Mouse (Mus musculus) heart, embryonic 15.5 days (tissue): ENCODE data around the gene Lipc. TPM values are rescaled to one million over a fixed set of nuclear protein-coding genes. Genes with fewer than 3 reads are reported as not detected.

ENCODE experiments used
- ATAC-seq: fragments of 200-750 bp; cut with Nextera tagmentation; replicated peaks from 2 replicates; pipeline ENCODE4 v1.8.0; 2017; ENCODE audit warnings: low read depth, moderate TSS enrichment; ENCODE audit not compliant: insufficient number of reproducible peaks, insufficient read depth, low FRiP score
- H3K27ac ChIP-seq: fragments of 300-500 bp; sonication (generic); 2 replicates; pipeline ENCODE4 v1.5.1; 2015; ENCODE audit warnings: mild to moderate bottlenecking, inconsistent platforms
- H3K27me3 ChIP-seq: fragments of 300-500 bp; sonication (generic); 2 replicates; pipeline ENCODE4 v1.6.1; 2015; ENCODE audit warnings: inconsistent platforms
- H3K36me3 ChIP-seq: fragments of 300-500 bp; sonication (generic); 2 replicates; pipeline ENCODE4 v1.6.1; 2015; ENCODE audit warnings: mild to moderate bottlenecking, inconsistent platforms
- H3K4me1 ChIP-seq: fragments of 300-500 bp; sonication (generic); replicated peaks from 2 replicates; pipeline ENCODE4 v1.6.1; 2015; ENCODE audit warnings: inconsistent platforms
- H3K4me2 ChIP-seq: fragments of 300-500 bp; sonication (generic); 2 replicates; pipeline ENCODE4 v1.6.1; 2015; ENCODE audit warnings: inconsistent platforms, mild to moderate bottlenecking, moderate library complexity
- H3K4me3 ChIP-seq: fragments of 300-500 bp; sonication (generic); 2 replicates; pipeline ENCODE4 v1.5.1; 2015; ENCODE audit warnings: mild to moderate bottlenecking, inconsistent platforms
- H3K9ac ChIP-seq: fragments of 300-500 bp; sonication (generic); 2 replicates; pipeline ENCODE4 v1.6.1; 2015; ENCODE audit warnings: mild to moderate bottlenecking, inconsistent platforms
- H3K9me3 ChIP-seq: fragments of 300-500 bp; sonication (generic); replicated peaks from 2 replicates; pipeline ENCODE4 v1.6.1; 2016; ENCODE audit warnings: inconsistent platforms
- WGBS: fragments of 180-500 bp; shearing (Covaris S2); methylation state at CpG from one replicate; pipeline ENCODE4 v1.1.7; 2015; ENCODE audit warnings: mixed read lengths; 5-methylcytosine and 5-hydroxymethylcytosine counted together
- polyA plus RNA-seq: library from polyadenylated mRNA; unstranded; fragments of >200 nt; fragmentation: Nextera tagmentation; extraction: Ambion mirVana; gene quantifications from 2 replicates; pipeline ENCODE4 v1.2.1, GENCODE M21; 2015

The Lipc gene
- polyA plus RNA-seq, 1 experiment from 2014 or later: 0.23 TPM

DNA sequence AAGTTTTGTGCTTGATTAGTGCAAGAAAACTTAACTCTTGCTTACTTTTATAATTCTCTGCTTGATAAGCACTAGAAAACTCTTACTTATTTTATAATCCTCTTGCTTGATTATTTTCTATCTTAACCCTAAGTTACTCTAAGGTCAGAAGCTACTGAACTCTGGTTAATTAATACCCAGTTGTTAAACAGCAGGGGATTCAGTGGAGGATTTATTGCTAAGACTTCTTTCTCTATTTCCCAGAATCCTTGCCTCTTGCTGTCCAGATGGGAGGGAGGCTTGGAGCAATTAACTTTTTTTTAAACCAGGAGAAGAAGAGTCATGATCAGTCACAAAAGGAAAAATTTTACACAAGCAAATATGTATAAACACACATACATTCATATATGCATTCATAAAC, 21.3 kb upstream of the Lipc start:
- no peak overlapping the region for H3K4me2 ChIP-seq
- H3K4me1 ChIP-seq: no peaks in the 10 kb centered on the region
- no peak overlapping the region for H3K9ac ChIP-seq
- no peak overlapping the region for H3K27ac ChIP-seq
- no peaks in the 10 kb centered on the region for H3K36me3 ChIP-seq
- no peaks in the 10 kb centered on the region for H3K9me3 ChIP-seq
- H3K4me3 ChIP-seq: no peak overlapping the region
- ATAC-seq: no peak
- no peaks in the 10 kb centered on the region for H3K27me3 ChIP-seq

DNA sequence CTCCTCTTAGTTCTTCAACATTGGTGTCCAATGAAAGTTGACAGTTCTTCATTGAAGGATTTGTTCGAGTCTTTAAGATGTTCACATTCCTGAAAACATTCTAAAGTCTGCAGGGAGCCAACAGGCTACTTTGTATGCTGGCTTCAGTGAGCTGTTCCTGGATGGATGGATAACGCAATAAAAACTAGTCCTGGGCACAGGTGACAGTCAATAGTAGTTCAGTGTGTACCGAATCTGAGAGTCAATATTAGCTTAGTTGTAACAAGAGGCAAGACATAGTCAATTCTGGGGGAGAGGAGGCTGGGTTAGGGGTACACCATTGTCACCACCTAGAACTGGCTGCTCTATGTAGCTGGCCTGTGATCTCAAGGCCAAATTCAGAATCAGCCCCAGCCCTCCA, 17.2 kb upstream of the Lipc start:
- Histone ChIP-seq H3K4me1 (no peaks in the 10 kb centered on the region), H3K4me2 (no peak overlapping the region), H3K27ac (no peak overlapping the region), H3K9me3 (no peaks in the 10 kb centered on the region), H3K4me3 (no peak overlapping the region), H3K27me3 (no peaks in the 10 kb centered on the region), H3K9ac (no peak overlapping the region), H3K36me3 (no peaks in the 10 kb centered on the region)
- 71% methylated on average over 3 of the region's 3 CpGs for WGBS
- no peak for ATAC-seq

DNA sequence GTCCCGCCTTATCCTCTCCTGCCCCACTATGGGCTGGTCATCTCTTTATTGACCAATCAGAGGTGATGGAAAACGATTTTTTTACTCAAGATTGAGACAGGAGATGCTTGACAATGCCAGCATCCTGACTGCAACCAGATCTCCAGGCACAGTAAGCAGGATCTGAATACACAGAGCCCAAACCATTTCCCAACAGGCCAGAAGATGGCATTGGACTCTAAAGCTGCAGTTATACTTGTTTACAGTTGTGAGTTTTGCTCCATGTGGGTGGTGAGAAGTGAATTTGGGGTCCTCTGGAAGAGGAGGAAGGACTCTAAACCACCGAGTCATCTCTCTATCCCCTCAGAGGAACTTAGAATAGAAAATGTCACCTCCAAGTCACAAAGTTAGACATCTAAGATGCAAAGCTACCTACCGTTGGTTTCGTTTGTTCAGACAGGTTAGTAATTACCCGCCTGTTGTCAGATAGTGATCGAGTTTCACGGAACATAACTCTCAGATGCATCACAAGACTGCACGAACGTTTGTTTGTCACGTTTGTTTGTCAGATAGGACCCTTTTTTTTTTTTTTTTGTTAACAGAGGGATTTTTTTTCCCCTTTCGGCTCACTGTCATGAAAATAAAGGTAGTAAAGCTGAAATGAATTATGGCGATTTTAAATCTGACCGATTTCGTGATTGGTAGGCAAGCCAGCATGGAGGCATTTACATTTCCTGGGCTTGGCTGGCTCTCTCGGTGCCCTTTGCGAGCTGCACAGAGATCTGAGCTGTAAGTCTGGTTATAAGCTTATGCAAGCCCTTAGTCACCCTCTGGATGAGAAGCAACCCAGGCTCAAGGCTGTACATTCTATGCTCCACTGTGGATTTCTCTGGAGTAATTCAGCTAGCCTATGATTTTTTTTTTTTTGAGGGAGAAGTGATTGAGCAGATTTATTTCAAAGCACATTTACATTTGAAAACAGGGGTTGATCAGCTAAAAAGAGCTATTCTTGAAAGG, 14.3 kb upstream of the Lipc start:
- Histone ChIP-seq H3K27me3 (no peaks in the 10 kb centered on the region), H3K9ac (no peak overlapping the region), H3K27ac (no peak overlapping the region), H3K9me3 (no peaks in the 10 kb centered on the region), H3K4me2 (no peak overlapping the region), H3K4me1 (no peaks in the 10 kb centered on the region), H3K36me3 (no peaks in the 10 kb centered on the region), H3K4me3 (no peak overlapping the region)
- 83% methylated on average over 17 of the region's 17 CpGs for WGBS
- no peak for ATAC-seq

DNA sequence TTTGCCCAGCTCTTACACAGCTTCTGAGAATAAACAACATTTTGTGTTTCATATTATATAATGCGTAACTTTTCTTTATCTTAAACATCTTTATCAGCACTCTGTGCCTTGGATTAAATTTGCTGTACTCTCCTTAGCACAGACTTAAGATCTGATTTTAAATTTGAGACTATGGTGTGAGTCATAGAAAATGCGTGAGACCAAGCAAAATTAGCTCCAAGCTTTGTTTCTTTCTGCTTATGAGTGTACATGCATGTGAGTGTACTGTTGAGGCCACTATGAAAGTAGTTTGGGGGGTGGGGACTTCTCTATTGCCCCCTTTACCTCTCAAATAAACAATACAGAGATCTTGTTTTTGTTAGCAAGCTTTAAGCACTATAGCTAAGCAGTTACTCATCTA, 13.4 kb upstream of the Lipc start:
- Histone ChIP-seq H3K9ac (no peak overlapping the region), H3K27me3 (no peaks in the 10 kb centered on the region), H3K36me3 (no peaks in the 10 kb centered on the region), H3K4me3 (no peak overlapping the region), H3K4me2 (no peak overlapping the region), H3K27ac (no peak overlapping the region), H3K4me1 (no peaks in the 10 kb centered on the region), H3K9me3 (no peaks in the 10 kb centered on the region)
- 75% methylated on average over 2 of the region's 2 CpGs for WGBS
- ATAC-seq: no peak

DNA sequence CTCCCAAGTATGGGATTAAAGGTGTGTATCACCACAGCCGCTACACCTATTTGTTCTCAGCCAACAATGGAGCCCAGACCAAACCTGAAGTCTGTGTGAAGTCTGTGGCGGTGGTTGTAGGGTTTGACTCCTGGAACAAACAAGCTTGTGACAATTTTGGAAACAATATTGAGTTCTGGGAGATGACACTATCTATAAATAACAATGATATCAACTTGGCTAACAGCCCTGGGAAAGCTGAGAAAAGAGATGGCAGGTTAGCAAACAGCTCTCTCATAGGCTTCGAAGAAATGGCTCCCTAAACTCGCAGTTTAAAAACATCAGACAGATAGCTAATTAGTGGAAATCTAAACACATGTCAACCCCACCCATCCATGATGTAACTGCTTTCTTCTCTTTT, 13.0 kb upstream of the Lipc start:
- Histone ChIP-seq H3K27ac (no peak overlapping the region), H3K9me3 (no peaks in the 10 kb centered on the region), H3K36me3 (no peaks in the 10 kb centered on the region), H3K27me3 (no peaks in the 10 kb centered on the region), H3K9ac (no peak overlapping the region), H3K4me1 (no peaks in the 10 kb centered on the region), H3K4me2 (no peak overlapping the region), H3K4me3 (no peak overlapping the region)
- WGBS: 55% methylated on average over 4 of the region's 4 CpGs
- no peak for ATAC-seq

DNA sequence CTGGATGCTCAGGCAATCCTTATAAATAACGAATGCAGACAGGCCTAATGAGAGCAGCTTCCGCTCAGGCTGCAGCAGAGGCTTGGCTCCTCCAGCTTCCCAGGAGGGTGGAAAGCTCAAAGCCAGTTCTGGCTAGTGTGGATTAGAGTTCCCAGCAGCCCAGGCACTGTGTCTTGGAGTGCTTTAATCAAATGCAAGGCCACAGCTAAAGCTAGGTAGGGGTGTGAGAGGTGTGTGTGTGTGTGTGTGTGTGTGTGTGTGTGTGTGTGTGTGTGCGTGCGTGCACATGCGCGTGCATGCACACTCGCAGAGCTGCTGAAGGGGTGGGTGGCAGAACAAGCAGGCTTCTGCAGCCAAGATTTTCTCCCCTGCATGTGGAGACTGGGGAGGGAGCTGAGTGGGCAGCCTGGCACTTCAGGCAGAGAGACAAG, 11.4 kb upstream of the Lipc start:
- Histone ChIP-seq H3K9me3 (no peaks in the 10 kb centered on the region), H3K4me3 (no peak overlapping the region), H3K4me2 (no peak overlapping the region), H3K9ac (no peak overlapping the region), H3K27ac (no peak overlapping the region), H3K27me3 (no peaks in the 10 kb centered on the region), H3K4me1 (no peaks in the 10 kb centered on the region), H3K36me3 (no peaks in the 10 kb centered on the region)
- WGBS: 73% methylated on average over 7 of the region's 7 CpGs
- no peak for ATAC-seq

DNA sequence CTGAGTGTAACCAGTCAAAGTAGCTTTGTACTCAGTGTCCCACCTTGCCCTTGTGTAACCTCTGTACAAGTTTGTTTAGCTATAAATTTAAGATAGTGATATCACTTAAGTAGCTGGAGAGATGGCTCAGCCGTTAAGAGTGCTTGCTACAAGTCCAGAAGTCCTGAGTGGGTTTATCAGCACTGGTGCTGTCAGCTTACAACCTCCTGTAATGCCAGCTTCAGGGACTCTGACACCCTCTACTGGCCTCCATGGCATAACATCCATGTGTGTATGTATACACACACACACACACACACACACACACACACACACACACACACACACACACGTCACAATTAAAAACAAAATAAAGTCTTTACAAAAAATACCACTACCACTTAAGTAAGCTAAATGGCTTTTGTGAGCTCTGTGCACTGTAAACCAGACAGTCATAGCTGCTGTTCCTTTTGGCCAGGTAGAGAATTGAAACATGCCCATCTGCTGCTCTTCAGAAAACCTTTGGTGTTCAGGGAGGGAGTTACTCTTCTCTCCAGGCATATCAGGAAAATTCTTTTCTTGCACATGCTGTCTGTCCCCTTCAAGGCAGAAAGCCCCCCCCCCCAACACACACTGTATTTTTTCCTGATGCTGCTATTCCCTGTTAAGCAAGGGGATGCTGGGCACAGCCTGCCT, 10.9 kb upstream of the Lipc start:
- WGBS: 81% methylated on average over 2 of the region's 2 CpGs

DNA sequence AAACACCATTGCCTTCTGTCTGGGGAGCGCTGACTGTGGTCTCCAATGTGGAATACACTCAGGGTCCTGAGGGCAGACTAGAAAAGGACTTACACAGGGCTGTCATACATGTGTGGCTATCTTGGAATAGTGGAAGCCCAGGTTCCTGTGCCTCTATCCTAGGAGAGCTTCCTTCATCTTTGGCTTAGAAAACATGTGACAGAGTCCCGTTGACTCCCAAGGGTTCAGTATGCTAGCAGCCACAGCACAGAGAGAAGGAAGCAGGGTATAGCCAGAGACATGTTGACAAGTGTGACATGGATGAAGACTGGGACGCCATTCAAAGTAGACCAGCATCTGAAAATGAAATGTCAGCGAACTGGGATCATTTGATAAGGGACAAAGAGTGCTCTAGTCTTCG, 8.3 kb upstream of the Lipc start:
- H3K9ac ChIP-seq: no peak overlapping the region
- no peaks in the 10 kb centered on the region for H3K36me3 ChIP-seq
- WGBS: 78% methylated on average over 5 of the region's 5 CpGs
- ATAC-seq: no peak
- H3K27ac ChIP-seq: no peak overlapping the region
- no peaks in the 10 kb centered on the region for H3K9me3 ChIP-seq
- H3K4me3 ChIP-seq: no peak overlapping the region
- H3K27me3 ChIP-seq: no peaks in the 10 kb centered on the region
- H3K4me2 ChIP-seq: no peak overlapping the region
- no peaks in the 10 kb centered on the region for H3K4me1 ChIP-seq

More for the DNA sequence above, 10.9 kb upstream of the Lipc start:
- Histone ChIP-seq H3K27me3 (no peaks in the 10 kb centered on the region), H3K4me3 (no peak overlapping the region), H3K27ac (no peak overlapping the region), H3K9ac (no peak overlapping the region), H3K36me3 (no peaks in the 10 kb centered on the region), H3K9me3 (no peaks in the 10 kb centered on the region), H3K4me1 (no peaks in the 10 kb centered on the region), H3K4me2 (no peak overlapping the region)
- ATAC-seq: no peak

DNA sequence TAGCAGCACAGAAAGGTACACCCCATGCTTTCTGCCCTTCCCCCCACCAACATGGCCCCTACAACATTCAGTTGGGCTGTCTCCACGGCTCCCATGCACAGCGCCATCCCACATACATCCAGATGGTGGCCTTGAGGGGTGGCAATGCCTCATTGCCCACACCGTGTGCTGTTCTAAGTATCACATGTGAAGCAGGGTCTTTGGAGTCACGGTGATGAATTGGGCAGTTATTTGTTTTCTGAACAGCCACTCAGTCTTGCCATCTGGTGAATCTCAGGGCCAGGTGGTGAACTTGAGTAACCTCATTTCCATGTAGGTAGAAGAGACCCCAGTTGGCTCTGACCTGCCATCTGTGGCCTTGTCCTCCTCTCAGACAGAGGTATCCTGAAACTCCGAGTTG, 7.8 kb upstream of the Lipc start:
- H3K4me1 ChIP-seq: no peaks in the 10 kb centered on the region
- no peak overlapping the region for H3K4me2 ChIP-seq
- no peaks in the 10 kb centered on the region for H3K9me3 ChIP-seq
- no peak for ATAC-seq
- no peaks in the 10 kb centered on the region for H3K27me3 ChIP-seq
- no peak overlapping the region for H3K4me3 ChIP-seq
- no peak overlapping the region for H3K9ac ChIP-seq
- H3K36me3 ChIP-seq: no peaks in the 10 kb centered on the region
- H3K27ac ChIP-seq: no peak overlapping the region
- 86% methylated on average over 5 of the region's 5 CpGs for WGBS

DNA sequence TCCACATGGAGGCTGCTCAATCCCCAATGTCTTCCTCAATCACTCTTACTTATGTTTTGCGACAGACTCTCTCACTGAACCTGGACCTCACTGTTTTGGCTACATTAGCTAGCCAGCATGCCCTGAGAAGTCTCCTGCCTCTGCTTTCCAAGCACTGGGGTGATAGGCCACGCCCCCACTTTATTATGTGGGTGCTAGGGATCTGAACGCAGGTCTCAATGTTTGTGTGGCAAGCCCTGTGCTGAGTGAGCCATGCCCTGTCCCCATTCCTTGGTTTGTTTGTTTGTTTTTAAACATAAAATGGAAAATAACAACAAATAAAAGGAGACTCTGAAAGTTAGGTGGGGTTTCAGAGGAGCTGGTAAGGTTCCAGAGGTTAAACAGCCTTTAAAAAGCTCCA, 7.4 kb upstream of the Lipc start:
- no peak overlapping the region for H3K4me2 ChIP-seq
- no peak overlapping the region for H3K4me3 ChIP-seq
- H3K4me1 ChIP-seq: no peaks in the 10 kb centered on the region
- no peaks in the 10 kb centered on the region for H3K36me3 ChIP-seq
- ATAC-seq: no peak
- no peak overlapping the region for H3K27ac ChIP-seq
- H3K9me3 ChIP-seq: no peaks in the 10 kb centered on the region
- WGBS: 90% methylated on average over 3 of the region's 3 CpGs
- H3K27me3 ChIP-seq: no peaks in the 10 kb centered on the region
- H3K9ac ChIP-seq: no peak overlapping the region

DNA sequence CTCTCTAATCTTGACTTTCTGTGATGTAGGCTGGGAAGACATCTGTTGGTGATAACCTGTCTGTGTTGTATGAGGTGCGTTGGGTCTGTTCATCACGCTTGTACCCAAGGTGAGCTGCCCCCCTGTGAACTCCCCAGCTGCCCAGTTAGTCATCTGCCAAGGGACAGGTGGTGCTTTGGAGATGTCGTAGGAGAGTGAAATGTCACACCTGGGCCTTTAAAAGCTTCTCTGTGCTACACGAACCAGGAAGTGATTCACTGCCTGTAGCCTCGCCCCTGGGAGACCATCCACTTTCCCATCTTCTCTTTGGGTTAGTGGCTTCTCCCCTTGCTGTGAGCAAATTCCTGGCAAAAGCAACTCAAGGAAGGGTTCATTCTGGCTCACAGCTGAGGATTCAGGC, 6.4 kb upstream of the Lipc start:
- no peak for ATAC-seq
- no peaks in the 10 kb centered on the region for H3K4me1 ChIP-seq
- H3K4me2 ChIP-seq: no peak overlapping the region
- no peak overlapping the region for H3K4me3 ChIP-seq
- H3K27ac ChIP-seq: no peak overlapping the region
- no peaks in the 10 kb centered on the region for H3K9me3 ChIP-seq
- no peaks in the 10 kb centered on the region for H3K27me3 ChIP-seq
- 65% methylated on average over 5 of the region's 5 CpGs for WGBS
- H3K36me3 ChIP-seq: no peaks in the 10 kb centered on the region
- no peak overlapping the region for H3K9ac ChIP-seq

DNA sequence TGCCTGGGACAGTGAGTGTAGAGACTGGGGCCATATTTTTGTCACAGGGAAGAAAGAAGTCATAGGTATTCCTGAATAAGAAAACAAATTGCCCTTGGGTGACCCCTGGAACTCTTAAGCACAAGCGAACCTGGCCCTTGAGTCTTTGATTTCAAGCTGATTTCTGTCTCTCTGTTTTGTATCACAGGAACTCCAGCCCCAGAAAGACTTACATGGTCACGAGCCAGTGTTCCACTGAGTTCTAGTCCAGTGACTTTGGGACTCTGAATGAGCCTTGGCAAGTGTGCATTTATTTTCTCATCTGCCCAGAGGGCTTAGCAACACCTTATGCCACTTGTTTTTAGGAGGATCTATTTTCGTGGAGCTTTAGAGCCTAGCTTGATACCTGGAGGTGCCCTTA, 5.7 kb upstream of the Lipc start:
- no peak overlapping the region for H3K4me3 ChIP-seq
- H3K27ac ChIP-seq: no peak overlapping the region
- H3K9me3 ChIP-seq: no peaks in the 10 kb centered on the region
- no peak overlapping the region for H3K9ac ChIP-seq
- no peak for ATAC-seq
- 66% methylated on average over 3 of the region's 3 CpGs for WGBS
- no peak overlapping the region for H3K4me2 ChIP-seq
- H3K36me3 ChIP-seq: no peaks in the 10 kb centered on the region
- no peaks in the 10 kb centered on the region for H3K4me1 ChIP-seq
- H3K27me3 ChIP-seq: no peaks in the 10 kb centered on the region
